Mouse (Mus musculus) gastrocnemius, postnatal 14 days (tissue): ENCODE measurements around the gene Trrap. TPM values are rescaled to one million over a fixed set of nuclear protein-coding genes. Genes with fewer than 3 reads are reported as not detected.
A peak's percentile ranks its signal among the peaks of the same experiment; 100 is the strongest.

Source experiments
- DNase-seq: peaks from one replicate; pipeline ENCODE4 v3.0.0; 2021; ENCODE audit warnings: mixed read lengths
- intact Hi-C: fragments of 180-260 bp; cut with DNase I; formaldehyde crosslinking; loops from one replicate; pipeline ENCODE4 v1.15.1; 2025; ENCODE audit warnings: low total_unique reads
- total RNA-seq, 2 experiments: library from RNA; stranded (reverse); gene quantifications; 2 replicates each; pipeline ENCODE4 v1.2.3; 2021

The Trrap gene
- total RNA-seq, 2 experiments from 2014 or later, result 30.6 to 33.9 TPM

DNA sequence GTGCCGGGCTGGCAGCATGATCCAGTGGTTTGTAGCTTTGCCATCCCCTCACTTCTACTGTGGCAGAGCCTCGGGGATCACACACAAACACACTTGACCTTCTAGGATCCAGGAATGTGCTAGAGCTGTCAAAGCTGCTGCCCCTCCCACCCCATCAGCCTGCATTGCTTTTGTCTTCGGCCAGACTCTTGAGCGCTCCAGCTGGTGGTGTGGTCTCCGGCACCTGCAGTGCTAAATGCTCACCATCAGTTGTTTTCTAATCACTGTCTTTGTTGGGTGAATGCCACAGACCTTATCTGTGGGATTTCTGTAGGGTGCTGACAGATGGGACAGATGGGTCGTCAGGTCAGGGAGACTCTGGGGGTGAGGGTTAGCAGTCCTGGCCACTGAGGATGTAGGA is 88.4 kb downstream of the Trrap start:
- intact Hi-C loops, result no loop called here

DNA sequence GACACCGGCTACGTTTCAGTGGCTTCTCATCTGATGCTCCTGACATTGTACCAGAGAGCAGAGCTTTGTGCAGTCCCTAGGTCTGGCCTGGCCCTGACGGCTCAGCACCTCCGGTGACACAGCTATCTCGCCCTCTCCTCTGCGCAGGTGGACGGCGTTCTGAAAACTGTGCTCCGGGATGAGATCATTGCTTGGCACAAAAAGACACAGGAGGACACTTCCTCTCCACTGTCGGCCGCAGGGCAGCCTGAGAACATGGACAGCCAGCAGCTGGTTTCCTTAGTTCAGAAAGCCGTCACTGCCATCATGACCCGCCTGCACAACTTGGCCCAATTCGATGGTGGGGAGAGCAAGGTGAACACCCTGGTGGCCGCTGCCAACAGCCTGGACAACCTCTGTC is 91.0 kb downstream of the Trrap start:
- no peak for DNase-seq
- intact Hi-C loops, result no loop called here

More for the DNA sequence above, 88.4 kb downstream of the Trrap start:
- DNase-seq, result no peak

DNA sequence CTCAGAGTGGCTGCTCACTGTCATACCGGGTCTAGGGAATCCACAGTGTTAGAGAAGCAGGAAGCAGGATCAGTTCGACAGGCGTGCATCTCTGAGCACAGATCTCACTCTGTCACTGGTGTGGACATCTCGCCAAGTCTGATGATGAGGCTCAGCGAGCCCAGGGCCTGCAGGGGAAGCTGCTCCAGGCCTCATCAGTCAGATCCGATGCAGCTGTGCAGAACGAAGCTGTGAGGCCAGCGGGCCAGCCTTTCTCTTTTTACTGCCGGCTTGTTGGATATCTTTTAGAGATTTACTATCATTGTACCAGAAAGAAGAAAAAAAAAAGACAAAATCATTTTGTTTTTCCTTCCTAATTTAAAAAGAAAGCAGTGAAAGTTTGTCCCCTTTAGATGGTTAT is 91.8 kb downstream of the Trrap start:
- DNase-seq, result no peak
- intact Hi-C loops, result no loop called here

DNA sequence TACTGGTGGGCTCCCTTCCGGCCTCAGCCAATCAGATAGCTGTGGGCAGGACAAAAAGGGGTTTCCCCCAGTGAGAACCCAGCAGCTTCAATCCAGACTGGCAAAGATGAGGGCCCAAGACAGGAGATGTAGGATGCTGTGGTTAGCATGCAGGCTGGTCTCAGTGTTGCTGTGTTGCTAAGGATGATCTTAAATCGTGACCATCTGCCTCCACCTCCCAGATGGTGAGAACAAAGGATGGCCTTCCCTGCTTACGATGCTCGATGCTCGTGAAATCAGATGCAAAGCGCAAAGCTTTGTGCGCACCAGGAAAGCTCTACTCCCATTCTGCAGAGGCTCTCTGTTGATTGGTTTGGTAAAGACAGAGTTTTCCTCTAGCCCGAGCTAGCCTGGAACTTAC is 93.4 kb downstream of the Trrap start:
- intact Hi-C loops, result no loop called here
- no peak for DNase-seq

DNA sequence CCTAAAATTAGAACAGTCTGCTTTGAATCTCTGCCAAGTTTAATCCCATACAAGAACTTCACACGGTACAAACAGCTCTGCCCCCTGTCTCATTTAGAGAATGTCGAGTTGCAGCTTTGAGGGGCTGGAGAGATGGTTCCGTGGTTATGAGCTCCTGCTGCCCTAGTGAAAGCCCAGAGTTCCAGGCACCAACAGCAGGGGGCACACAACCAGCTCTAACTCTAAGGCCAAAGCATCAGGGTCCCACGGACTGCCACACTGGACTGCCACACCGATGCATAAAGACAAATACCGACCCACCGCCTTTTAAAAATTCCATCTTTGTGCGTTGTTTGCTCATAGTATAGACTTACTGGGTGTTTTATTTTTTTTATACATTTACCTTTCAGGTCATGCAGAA is 99.4 kb downstream of the Trrap start:
- intact Hi-C loops, result loop anchor here (2.0 kb wide), 1 partner anchor 122 kb away; no protein-coding TSS in a partner anchor
- no peak for DNase-seq

DNA sequence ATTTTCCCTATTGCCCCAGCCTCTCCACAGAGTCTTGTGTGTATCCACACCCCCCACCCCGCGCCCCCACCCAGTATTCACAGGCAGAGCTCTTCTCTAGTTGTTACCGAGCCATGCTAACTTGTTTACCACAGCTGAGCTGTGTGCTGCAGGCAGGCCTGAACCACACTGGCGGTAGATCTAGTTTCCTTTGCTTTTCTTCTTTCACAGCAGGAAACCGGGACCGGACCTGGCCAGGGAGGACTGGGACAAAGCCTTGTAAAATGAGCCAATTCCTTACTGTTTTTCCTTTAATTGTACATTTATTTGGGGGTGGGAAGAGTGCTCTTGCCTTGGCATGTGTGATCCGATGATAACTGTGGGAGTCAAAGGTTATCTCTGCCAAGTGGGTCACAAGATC is 101.9 kb downstream of the Trrap start:
- intact Hi-C loops, result no loop called here
- no peak for DNase-seq

DNA sequence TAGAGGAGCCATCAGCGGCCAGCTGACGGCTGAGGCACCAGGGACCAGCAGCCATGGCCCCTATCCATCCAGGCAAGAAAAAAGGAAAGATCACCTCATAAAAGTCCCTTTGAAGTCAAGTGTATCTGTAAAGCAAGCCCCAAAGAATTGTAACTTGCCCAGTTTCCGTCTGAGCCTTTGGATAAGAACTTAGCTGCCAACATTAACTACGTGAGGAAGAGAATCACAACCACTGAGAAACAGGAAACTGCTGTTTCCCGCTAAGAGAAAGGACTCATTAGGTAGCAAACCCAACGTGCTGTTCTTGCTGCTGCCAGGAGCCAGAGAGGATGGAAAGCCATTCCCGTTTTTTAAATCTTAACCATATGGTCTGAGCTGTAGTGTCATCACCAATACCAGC is 103.2 kb downstream of the Trrap start:
- intact Hi-C loops, result no loop called here
- no peak for DNase-seq

DNA sequence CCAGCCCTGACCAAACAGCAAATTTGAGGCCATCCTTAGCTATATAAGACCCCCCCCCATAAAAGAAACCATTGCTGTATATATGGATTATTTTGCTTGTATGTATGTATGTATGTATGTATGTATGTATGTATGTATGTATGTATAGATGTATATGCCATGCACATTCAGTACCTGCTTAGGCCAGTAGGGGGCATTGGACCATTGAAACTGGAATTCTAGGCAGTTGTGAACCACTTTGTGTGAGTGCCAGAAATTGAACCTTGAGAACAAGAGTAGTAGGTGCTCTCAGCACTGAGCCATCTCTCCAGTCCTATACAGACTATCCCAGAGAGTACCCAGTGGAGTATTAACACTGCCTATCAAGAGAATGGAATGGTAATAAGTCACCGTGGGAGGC is 104.2 kb downstream of the Trrap start:
- no peak for DNase-seq
- intact Hi-C loops, result no loop called here

DNA sequence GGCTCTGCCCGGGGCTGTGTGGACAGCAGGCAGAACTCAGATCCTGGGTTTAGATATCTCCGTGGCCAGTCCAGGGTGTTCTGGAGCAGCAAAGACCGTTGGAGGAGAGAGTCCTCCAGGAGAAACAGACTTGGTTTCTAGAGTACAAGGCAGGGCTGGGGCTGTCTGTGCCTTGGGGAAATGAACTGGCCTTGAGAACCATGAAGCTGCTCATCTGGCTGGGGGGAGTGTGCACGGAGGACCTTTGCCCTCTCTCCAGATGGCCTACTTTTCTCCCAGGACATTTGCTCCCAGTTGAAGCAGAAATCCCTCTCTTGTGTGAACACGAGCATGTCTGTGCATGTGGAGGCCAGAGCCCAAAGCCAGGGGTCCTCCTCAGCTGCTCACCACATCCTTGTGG is 104.8 kb downstream of the Trrap start:
- DNase-seq, result no peak
- intact Hi-C loops, result no loop called here

DNA sequence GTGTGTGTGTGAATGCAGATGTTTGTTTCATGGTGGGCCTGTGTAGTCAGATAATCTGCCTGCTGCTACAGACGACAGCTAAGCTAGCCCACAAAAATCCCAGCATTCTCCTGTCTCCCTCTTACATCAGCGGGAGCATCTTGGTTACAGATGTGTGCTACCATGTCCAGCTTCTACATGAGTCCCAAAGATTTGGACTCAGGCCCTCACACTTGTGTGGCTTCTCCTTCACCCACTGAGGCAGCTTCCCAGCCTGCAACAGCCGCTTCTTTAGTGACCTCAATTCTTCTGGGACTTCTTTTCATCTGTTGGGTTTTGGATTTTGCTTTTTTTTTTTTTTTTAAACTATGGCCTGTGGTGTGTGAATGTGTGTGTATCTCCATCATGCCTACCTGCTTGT is 105.3 kb downstream of the Trrap start:
- DNase-seq, result no peak
- intact Hi-C loops, result no loop called here

DNA sequence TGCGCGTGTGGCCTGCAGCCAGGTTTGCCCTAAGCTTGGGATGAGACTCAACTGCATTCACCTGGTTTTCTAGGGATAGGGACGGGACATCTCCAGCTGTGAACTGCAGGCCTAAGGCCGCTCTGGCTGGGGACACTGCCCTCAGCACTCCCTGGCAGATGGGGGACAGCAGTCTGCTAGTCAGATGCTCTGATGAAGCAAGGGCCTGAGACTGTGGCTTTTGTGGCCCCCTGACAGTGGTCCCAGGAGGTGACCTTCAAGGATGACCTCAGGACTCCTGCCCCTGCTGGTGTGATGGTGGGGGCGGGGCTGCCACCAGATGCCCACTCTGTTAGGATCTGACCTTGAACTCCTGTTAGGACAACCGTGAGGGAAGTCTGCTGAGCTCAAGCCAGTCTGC is 107.7 kb downstream of the Trrap start:
- intact Hi-C loops, result no loop called here
- DNase-seq, result no peak

DNA sequence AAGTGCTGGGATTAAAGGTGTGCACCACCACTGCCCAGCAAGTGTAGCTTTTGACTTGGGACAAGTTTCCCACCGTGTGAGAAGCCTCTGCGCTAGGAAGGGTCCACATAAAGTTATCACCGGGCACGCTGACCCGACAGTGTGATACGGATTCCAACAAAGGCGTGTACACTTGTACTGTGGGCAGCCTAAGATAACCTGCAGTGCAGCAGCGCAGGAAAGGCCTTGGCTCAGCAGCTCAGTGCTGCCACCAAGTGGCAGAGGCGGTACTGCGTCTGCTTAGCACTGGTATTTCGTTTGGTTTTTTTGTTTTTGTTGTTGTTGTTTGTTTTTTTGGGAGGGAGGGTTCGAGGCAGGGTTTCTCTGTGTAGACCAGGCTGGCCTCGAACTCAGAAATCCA is 108.4 kb downstream of the Trrap start:
- peak; percentile 65 for DNase-seq
- intact Hi-C loops, result no loop called here

DNA sequence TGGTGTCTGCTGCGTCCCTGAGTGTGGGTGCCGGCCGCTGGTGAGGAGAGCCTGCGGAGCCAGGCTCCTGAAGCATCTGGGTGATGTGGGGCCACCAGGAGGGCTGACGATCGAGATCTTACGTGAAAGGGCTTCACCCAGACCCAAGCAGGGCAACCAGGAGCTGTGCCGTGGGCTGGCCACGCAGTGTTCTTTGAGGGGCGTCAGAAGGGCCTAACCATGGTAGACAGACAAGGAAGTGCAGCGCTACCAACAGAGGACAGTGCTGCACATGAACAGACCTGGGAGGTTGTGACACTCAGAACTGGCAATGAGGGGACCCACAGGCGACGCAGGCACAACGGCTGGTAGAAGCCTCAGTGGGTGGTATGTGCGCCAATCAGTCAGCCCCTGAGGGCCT is 109.5 kb downstream of the Trrap start:
- DNase-seq, result no peak
- intact Hi-C loops, result no loop called here

DNA sequence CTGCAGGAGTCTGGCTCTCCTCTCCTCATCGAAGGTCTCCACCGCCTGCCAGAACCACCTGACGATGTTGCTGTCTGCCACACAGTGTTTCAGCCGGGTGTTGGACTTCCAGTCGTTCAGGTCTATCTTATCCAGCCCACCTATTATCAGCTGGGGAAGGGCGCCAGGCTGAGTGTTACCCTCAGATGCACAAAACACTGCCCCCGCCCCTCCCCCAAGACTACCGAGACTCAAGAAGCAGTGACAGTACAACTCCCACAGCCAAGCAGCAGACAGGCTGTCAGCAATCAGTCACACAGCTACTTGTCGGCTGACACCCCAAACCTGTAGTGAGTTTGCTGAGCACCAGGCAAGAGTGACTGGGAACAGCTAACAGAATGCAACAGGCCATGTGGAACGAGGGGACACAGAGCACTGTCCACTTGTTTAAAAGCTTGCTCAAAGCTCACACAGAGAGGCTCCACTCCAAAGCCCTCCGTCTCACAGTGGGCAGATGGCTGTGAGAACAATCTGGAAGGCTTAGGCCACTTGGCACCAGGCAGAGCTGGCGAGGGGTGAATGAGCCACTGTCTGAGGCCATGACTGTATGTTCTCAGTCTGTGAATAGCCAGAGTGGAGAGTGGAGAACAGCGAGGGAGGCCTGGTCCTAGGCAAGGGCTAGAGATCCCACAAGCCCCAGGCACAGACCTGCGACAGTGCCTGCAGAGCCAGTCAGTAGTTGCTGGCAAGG is 114.3 kb downstream of the Trrap start:
- DNase-seq, result no peak

DNA sequence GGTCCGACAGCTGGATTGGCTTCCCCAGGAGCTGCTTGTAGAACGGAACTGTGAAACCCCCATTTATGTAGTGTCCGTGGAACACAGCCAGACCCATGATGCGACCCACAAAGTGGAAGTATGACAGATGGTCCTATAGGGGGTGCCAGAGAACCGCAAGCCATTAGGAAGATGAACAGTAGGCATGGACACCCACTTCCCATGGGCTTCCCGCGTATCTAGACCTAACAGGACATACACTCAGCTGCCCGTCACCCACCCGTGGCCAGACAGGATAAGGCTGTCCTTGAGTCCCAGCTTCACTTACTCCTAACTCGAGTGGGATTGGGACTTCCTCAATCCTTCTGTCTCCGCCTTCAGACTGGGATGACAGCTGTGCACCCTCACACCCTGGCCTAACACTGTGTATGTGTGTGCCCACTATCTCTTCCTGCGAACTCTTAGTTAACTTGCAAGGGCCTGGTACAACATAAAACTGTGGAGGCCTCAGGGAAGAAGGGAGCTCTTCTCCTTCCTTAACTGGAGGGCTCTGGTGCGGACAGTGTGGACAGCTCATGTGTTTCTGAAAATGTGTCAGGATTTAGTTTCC is 117.2 kb downstream of the Trrap start:
- DNase-seq, result no peak
- intact Hi-C loops, result no loop called here

More for the DNA sequence above, 114.3 kb downstream of the Trrap start:
- intact Hi-C loops, result no loop called here

DNA sequence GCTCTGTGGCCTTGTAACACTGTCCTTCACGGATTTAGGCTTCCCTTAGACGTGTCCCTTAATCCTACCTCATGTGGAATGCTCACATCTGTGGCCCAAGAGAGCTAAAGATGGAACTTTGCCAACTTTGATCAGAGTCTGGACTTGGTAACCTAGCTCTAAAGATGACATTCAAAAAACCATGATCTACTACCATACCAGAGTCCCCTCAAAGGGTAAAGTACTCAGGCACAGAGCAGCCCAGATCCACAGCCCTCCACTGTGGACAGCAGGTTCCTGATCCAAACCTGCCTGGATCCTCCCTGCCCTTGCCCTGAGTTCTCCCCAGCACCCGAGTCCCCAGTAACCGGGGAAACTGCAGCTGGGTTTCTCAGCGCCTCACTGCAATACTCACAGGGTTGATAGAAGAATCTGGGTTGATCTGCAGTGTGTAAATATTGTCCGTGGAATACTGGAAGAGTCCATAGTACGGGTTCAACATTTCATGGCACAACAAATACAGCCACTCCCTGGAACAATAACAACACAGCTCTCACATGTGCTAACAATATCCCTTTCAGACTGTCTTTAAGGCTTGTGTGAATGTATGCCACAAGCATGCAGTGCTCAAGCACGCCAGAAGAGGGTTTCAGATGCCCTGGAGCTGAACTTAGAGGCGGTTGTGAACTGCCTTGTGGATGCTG is 118.6 kb downstream of the Trrap start:
- no peak for DNase-seq
- intact Hi-C loops, result no loop called here

DNA sequence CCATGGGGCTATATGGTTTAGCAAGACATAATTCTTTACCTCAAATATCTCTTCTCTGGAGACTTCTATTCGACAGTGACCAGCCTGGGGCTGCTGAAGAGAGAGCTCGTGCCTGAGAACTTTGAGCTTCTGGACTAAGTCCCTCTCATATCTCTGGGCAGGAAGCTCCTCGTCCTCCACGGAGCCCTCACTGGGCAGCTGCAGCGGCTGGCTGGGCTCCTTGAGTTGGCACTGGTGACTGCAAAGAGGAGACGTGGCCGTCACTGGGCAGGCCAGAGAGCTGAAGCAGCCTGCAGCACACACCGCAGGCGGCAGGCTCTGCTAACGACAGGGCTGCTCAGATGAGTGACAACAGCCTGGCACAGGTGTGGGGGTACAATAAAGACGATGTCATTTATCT is 123.7 kb downstream of the Trrap start:
- intact Hi-C loops, result no loop called here
- DNase-seq, result peak; percentile 79

DNA sequence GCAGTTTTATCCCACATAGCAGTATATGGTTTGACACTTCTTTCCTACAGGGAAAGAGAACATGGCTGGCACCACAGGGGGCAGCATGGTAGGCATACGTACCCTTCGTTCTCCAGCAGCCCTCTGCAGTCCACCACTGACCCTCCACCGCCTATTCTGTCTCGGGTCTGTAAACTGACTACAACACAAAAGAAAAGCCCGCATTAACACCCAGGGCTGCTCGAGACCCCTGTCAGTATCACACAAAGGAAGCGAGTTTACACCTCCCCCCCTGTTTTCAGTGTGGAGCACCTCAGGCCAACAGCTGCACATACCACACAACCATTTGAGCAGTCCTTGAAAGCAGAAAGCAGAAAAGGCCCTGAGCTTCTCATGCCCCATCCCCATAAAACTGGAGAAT is 130.3 kb downstream of the Trrap start:
- DNase-seq, result no peak
- intact Hi-C loops, result no loop called here

DNA sequence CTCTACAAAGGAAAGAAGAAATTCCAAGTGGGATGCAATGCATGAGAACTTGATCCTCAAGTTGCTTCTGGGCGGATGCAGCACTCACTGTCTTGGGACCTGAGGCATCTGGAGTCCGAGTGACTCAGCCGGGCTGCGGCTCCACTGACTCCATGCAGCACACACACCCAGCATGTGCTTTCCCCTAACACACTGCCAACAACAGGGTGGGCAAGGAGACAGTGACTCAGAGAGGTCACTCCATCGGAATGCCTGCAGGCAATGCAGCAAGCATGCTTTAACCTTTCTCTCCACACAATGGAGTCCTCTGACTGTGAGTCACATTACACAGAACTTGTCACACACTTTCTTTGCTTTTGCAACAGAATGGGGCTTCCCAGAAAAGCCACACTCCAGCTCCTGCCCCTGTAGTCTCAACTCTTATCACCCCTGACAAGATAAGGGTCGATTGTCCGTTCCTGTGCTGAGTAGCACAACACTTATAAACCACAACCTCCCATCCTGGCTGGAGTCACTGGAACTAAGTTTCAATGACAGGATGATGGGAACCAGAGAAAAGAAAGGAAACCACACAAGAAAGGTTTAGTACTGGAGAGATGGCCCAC is 131.0 kb downstream of the Trrap start:
- intact Hi-C loops, result no loop called here
- peak; percentile 64 for DNase-seq

DNA sequence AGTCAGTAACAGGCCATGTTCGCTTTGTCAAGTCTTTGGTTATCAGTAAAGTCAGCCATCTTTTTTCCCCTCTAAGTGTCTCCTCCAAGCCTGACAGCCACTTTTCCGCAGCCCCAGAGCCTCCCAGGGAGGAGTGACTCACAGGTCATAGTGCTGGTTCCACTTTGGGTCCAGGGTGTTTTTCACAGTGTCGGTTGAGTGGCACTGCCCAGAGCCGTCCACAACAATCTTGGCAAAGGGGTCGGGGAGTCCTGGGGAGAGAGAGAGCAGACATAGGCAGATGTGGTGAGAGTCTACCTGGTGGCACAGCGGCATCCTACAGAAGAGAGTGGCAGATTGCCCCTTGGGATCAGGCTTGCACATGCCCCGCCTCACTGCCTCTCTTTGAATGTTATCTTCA is 133.5 kb downstream of the Trrap start:
- DNase-seq, result no peak
- intact Hi-C loops, result loop anchor here (5.0 kb wide), 1 partner anchor 86 kb away; no protein-coding TSS in a partner anchor
